Mouse (Mus musculus): Measurements from ENCODE around the gene Zdhhc20. TPM values are rescaled to one million over a fixed set of nuclear protein-coding genes. Genes with fewer than 3 reads are reported as not detected.
A peak's percentile ranks its signal among the peaks of the same experiment; 100 is the strongest.
"Not testable (repeated sequence)": the region's sequence is repeated elsewhere in the genome, so short reads cannot be mapped to it uniquely, and the experiment has no call there.

Zdhhc20 gene
- polyA plus RNA-seq, 1 experiment from 2014 or later = 70.8 TPM

- peaks cover 18% of the 10 kb centered on the region for H3K36me3 ChIP-seq
- not testable (repeated sequence) for H3K9me3 ChIP-seq (replicated peaks); H3K4me1 ChIP-seq; H3K4me3 ChIP-seq (replicated peaks); ATAC-seq (replicated peaks; ENCODE audit: low FRiP score); H3K9ac ChIP-seq; H3K27me3 ChIP-seq; H3K4me2 ChIP-seq; H3K27ac ChIP-seq
Observed at GRCm38 (mm10) chr14:57911787-57912186, 21.7 kb upstream of the Zdhhc20 start.

DNA sequence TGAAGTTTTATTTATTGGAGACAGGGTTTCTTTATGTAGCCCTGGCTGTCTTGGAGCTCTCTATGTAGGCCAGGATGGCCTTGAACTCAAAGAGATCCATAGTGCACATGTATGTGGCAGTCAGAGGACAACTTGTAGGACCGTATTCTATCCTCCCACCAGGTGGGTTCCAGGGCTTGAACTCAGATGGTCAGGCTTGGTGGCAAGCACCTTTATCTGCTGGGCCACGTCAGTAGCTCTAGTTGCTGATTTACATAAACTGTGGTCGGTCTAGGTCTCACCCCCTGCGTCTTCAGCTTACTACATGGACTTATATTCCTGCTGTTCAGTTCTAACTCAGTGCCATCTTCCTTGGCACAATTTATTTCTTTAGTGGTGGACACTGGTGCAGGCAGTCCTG lies 21.2 kb upstream of the Zdhhc20 start:
- no peak overlapping the region for H3K27ac ChIP-seq
- no peak overlapping the region for H3K9ac ChIP-seq
- H3K4me3 ChIP-seq (replicated peaks) = no peak overlapping the region
- ATAC-seq (replicated peaks; ENCODE audit: low FRiP score) = no peak
- H3K27me3 ChIP-seq = no peaks in the 10 kb centered on the region
- 80% methylated on average over 4 of the region's 4 CpGs for WGBS
- peaks cover 14% of the 10 kb centered on the region for H3K36me3 ChIP-seq
- no peak overlapping the region for H3K4me2 ChIP-seq
- H3K9me3 ChIP-seq (replicated peaks) = no peaks in the 10 kb centered on the region
- H3K4me1 ChIP-seq = no peaks in the 10 kb centered on the region

DNA sequence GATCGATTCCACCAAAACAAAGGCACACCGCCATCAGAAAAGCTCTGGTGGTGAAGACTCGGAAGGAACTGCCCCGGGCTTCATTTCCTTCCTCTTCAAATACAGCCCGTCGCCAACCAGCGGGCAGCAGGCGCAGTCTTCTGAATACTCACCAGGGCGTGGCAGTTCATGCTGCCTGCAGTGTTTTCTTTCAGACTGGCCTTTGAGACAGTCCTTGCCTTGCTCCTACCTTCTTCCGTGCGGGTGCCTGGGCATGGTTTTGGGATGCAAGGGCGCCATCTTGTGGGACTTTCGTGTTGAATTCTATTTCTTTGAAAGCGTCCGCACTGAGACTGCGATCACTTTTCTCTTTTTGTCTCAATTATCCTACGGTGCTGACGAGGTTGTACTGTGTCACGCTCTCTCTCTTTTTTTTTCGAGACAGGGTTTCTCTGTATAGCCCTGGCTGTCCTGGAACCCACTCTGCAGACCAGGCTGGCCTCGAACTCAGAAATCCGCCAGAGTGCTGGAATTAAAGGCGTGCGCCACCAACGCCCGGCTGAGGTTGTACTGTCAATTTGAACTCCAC lies 20.5 kb upstream of the Zdhhc20 start:
- H3K4me1 ChIP-seq = no peaks in the 10 kb centered on the region
- peak overlapping the region; percentile 2; the same call in 1 of the 2 replicates for H3K9ac ChIP-seq
- H3K4me3 ChIP-seq (replicated peaks) = peak overlapping the region; percentile 28
- H3K27ac ChIP-seq = no peak overlapping the region
- peaks cover 7% of the 10 kb centered on the region for H3K36me3 ChIP-seq
- peak overlapping the region; percentile 52 for H3K4me2 ChIP-seq
- no peaks in the 10 kb centered on the region for H3K27me3 ChIP-seq
- peak; percentile 92 for ATAC-seq (replicated peaks; ENCODE audit: low FRiP score)
- WGBS = 22% methylated on average over 26 of the region's 26 CpGs
- H3K9me3 ChIP-seq (replicated peaks) = no peaks in the 10 kb centered on the region

DNA sequence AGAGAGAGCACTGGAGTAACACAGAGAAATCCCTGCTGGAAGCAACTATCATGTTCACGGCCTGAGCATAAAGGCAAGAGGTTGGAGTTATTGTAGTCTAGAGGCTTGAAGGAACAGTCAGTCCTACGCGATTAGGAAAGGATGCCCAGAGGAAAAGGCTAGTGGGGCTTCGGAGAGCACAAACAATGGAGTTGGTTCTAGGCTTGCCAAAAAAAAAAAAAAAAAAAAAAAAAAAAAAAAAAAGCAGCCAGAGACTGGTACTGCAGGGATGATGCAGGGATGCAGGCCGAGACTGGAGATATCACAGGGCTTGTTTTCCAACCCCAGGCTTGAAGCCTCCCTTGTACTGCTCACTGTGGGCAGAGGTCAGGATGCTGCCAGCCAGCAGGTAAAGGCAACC lies 19.2 kb upstream of the Zdhhc20 start:
- Histone ChIP-seq H3K9ac (no peak overlapping the region), H3K9me3 (replicated peaks) (no peaks in the 10 kb centered on the region), H3K4me2 (no peak overlapping the region), H3K4me3 (replicated peaks) (no peak overlapping the region), H3K27me3 (no peaks in the 10 kb centered on the region), H3K36me3 (no peaks in the 10 kb centered on the region), H3K27ac (no peak overlapping the region), H3K4me1 (no peaks in the 10 kb centered on the region)
- WGBS = 79% methylated on average over 5 of the region's 5 CpGs
- no peak for ATAC-seq (replicated peaks; ENCODE audit: low FRiP score)

- no peaks in the 10 kb centered on the region for H3K9me3 ChIP-seq (replicated peaks)
- no peak overlapping the region for H3K4me3 ChIP-seq (replicated peaks)
- no peaks in the 10 kb centered on the region for H3K27me3 ChIP-seq
- no peak for ATAC-seq (replicated peaks; ENCODE audit: low FRiP score)
- H3K27ac ChIP-seq = no peak overlapping the region
- H3K4me1 ChIP-seq = no peaks in the 10 kb centered on the region
- no peaks in the 10 kb centered on the region for H3K36me3 ChIP-seq
- 57% methylated on average over 2 of the region's 2 CpGs for WGBS
- no peak overlapping the region for H3K9ac ChIP-seq
- no peak overlapping the region for H3K4me2 ChIP-seq
Observed at GRCm38 (mm10) chr14:57908431-57908830, 18.4 kb upstream of the Zdhhc20 start.

GRCm38 (mm10) chr14:57901998-57902397 lies 11.9 kb upstream of the Zdhhc20 start:
- WGBS = 74% methylated on average over 1 of the region's 1 CpGs
- no peaks in the 10 kb centered on the region for H3K9me3 ChIP-seq (replicated peaks)
- no peak overlapping the region for H3K4me3 ChIP-seq (replicated peaks)
- no peaks in the 10 kb centered on the region for H3K27me3 ChIP-seq
- no peaks in the 10 kb centered on the region for H3K36me3 ChIP-seq
- no peak overlapping the region for H3K27ac ChIP-seq
- no peak for ATAC-seq (replicated peaks; ENCODE audit: low FRiP score)
- H3K4me1 ChIP-seq = no peaks in the 10 kb centered on the region
- no peak overlapping the region for H3K4me2 ChIP-seq
- no peak overlapping the region for H3K9ac ChIP-seq

GRCm38 (mm10) chr14:57896882-57897281 lies 6.8 kb upstream of the Zdhhc20 start:
- no peaks in the 10 kb centered on the region for H3K36me3 ChIP-seq
- H3K9me3 ChIP-seq (replicated peaks) = no peaks in the 10 kb centered on the region
- no peaks in the 10 kb centered on the region for H3K27me3 ChIP-seq
- no peak overlapping the region for H3K4me2 ChIP-seq
- no peak overlapping the region for H3K9ac ChIP-seq
- H3K27ac ChIP-seq = no peak overlapping the region
- H3K4me3 ChIP-seq (replicated peaks) = no peak overlapping the region
- no peaks in the 10 kb centered on the region for H3K4me1 ChIP-seq
- ATAC-seq (replicated peaks; ENCODE audit: low FRiP score) = no peak
- 96% methylated on average over 12 of the region's 12 CpGs for WGBS

DNA sequence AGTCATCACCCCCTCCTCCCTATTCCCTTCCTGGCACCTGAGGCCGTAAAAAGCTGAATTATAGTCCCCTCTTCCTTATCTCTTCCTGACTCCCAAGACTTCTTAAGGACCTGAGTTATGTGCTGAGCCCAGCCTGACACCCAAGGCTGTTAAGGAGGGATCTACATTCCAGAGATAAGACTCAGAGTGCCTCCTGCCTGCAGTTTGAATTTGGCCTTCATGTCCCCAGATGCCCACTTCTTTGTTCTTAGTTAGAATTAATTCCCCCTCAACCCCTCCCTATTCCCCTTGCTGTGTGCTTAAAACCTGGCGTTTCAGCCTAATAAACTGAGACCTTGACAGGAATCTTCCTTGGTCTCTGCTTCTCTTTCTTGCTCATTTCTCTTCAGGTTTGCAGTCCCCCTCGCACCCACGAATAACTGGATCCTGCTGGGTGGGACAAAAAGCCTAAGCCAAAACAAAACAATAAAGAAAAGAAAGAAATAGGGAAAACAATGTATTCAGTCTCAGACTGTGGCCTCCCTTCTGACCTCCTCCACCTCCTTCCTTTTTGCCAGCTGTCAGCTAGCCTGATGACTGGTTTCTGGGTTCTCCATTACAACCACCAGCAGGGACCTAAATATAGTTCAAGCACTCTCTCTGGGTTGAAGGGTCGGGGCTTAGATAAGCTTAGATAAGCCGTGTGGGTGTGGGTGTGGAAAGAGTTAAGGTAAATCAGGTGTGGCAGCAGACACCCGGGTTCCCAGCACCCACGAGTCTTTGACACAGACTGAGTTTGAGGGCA lies 6.2 kb upstream of the Zdhhc20 start:
- not testable (repeated sequence) for H3K4me3 ChIP-seq (replicated peaks); ATAC-seq (replicated peaks; ENCODE audit: low FRiP score); H3K9ac ChIP-seq; H3K4me2 ChIP-seq; H3K4me1 ChIP-seq; H3K27me3 ChIP-seq; H3K27ac ChIP-seq; H3K36me3 ChIP-seq; H3K9me3 ChIP-seq (replicated peaks)
- 83% methylated on average over 8 of the region's 8 CpGs for WGBS

DNA sequence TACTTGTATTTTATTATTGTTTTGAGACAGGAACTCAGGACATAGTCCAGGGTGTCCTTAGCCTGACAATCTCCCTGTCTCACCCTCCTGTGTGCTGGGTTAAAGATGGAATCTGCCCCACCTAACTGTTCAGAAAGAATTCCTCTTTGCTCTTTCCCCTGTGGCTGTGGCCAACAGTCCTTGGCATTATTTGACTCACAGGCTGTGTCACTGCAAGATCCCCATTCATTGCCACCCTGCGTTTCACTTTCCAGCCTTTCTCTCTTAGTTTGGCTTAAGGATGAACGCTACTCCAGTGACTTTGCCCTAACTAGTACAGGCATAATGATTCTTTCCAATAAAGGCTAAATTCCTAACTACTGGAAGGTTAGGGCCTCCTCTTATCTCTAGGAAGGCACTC lies 4.3 kb upstream of the Zdhhc20 start:
- Histone ChIP-seq H3K4me3 (replicated peaks) (no peak overlapping the region), H3K27me3 (no peaks in the 10 kb centered on the region), H3K4me2 (no peak overlapping the region), H3K36me3 (no peaks in the 10 kb centered on the region), H3K9ac (no peak overlapping the region), H3K4me1 (peaks cover 3% of the 10 kb centered on the region; the same call in 1 of the 2 replicates), H3K27ac (no peak overlapping the region), H3K9me3 (replicated peaks) (no peaks in the 10 kb centered on the region)
- ATAC-seq (replicated peaks; ENCODE audit: low FRiP score) = no peak
- whole genome bisulfite sequencing = 91% methylated on average over 2 of the region's 2 CpGs

- no peak for ATAC-seq (replicated peaks; ENCODE audit: low FRiP score)
- WGBS = 84% methylated on average over 1 of the region's 1 CpGs
- Histone ChIP-seq H3K9me3 (replicated peaks) (no peaks in the 10 kb centered on the region), H3K4me1 (peaks cover 13% of the 10 kb centered on the region), H3K27ac (no peak overlapping the region), H3K4me2 (no peak overlapping the region), H3K36me3 (no peaks in the 10 kb centered on the region), H3K9ac (no peak overlapping the region), H3K4me3 (replicated peaks) (no peak overlapping the region), H3K27me3 (no peaks in the 10 kb centered on the region)
Observed at GRCm38 (mm10) chr14:57892961-57893360, 2.9 kb upstream of the Zdhhc20 start.

GRCm38 (mm10) chr14:57889541-57890010 lies 500 bp downstream of the Zdhhc20 start:
- no peaks in the 10 kb centered on the region for H3K36me3 ChIP-seq
- peak overlapping the region; percentile 75 for H3K4me2 ChIP-seq
- no peaks in the 10 kb centered on the region for H3K9me3 ChIP-seq (replicated peaks)
- peak overlapping the region; percentile 94 for H3K9ac ChIP-seq
- ATAC-seq (replicated peaks; ENCODE audit: low FRiP score) = peak; percentile 9; the same call in 1 of the 2 replicates
- peak overlapping the region; percentile 95 for H3K4me3 ChIP-seq (replicated peaks)
- WGBS = 2% methylated on average over 37 of the region's 37 CpGs
- H3K27ac ChIP-seq = peak overlapping the region; percentile 90
- peaks cover 20% of the 10 kb centered on the region for H3K4me1 ChIP-seq
- H3K27me3 ChIP-seq = no peaks in the 10 kb centered on the region

GRCm38 (mm10) chr14:57887171-57887570 lies 2.9 kb downstream of the Zdhhc20 start:
- no peak for ATAC-seq (replicated peaks; ENCODE audit: low FRiP score)
- Histone ChIP-seq H3K4me3 (replicated peaks) (no peak overlapping the region), H3K27me3 (no peaks in the 10 kb centered on the region), H3K27ac (peak overlapping the region; percentile 27; the same call in 1 of the 2 replicates), H3K9me3 (replicated peaks) (no peaks in the 10 kb centered on the region), H3K4me1 (peaks cover 38% of the 10 kb centered on the region), H3K9ac (no peak overlapping the region), H3K4me2 (no peak overlapping the region), H3K36me3 (no peaks in the 10 kb centered on the region)
- WGBS = 61% methylated on average over 8 of the region's 8 CpGs

Data from kidney, embryonic 15.5 days (tissue).